Mouse (Mus musculus) ES-E14 (cell line): ENCODE measurements around the gene Mau2. TPM values are rescaled to one million over a fixed set of nuclear protein-coding genes. Genes with fewer than 3 reads are reported as not detected.

Source experiments
- DNase-seq: peaks from one replicate; pipeline ENCODE4 v3.0.0-alpha.2; 2013; ENCODE audit warnings: low read depth, low spot score
- H3K27ac ChIP-seq: 2 replicates; pipeline ENCODE4 v1.5.1; 2012; ENCODE audit warnings: low read depth, mild to moderate bottlenecking, low read length, moderate library complexity, mixed read lengths; ENCODE audit not compliant: poor library complexity, insufficient read depth, severe bottlenecking
- H3K36me3 ChIP-seq: 2 replicates; pipeline ENCODE4 v1.6.1; 2012; ENCODE audit warnings: mild to moderate bottlenecking, low read length, moderate library complexity, mixed read lengths; ENCODE audit not compliant: control insufficient read depth, poor library complexity, insufficient read depth, severe bottlenecking
- H3K4me1 ChIP-seq, 2 experiments: fragments of 150-350 bp in 1 of 2; sonication (generic) in 1 of 2; 2 replicates each; pipeline ENCODE4 v1.6.1; 2012; ENCODE audit warnings: low read length in 2 of 2, mild to moderate bottlenecking in 1 of 2, mixed read lengths in 1 of 2; ENCODE audit not compliant: control insufficient read depth in 2 of 2, insufficient read depth in 2 of 2, poor library complexity in 1 of 2
- H3K4me3 ChIP-seq, 2 experiments: fragments of 150-350 bp in 1 of 2; sonication (generic) in 1 of 2; 2 replicates each; pipeline ENCODE4 v1.5.1; 2012; ENCODE audit warnings: low read length in 2 of 2, low read depth in 1 of 2, mild to moderate bottlenecking in 1 of 2, mixed read lengths in 1 of 2; ENCODE audit not compliant: insufficient read depth in 1 of 2, poor library complexity in 1 of 2, severe bottlenecking in 1 of 2
- H3K9ac ChIP-seq: 2 replicates; pipeline ENCODE4 v1.6.1; 2012; ENCODE audit warnings: low read depth, mild to moderate bottlenecking, low read length, mixed read lengths; ENCODE audit not compliant: poor library complexity, insufficient read depth, severe bottlenecking
- H3K9me3 ChIP-seq: fragments of 150-350 bp; sonication (generic); 2 replicates; pipeline ENCODE4 v1.6.1; 2012; ENCODE audit warnings: low read depth, mild to moderate bottlenecking, low read length; ENCODE audit not compliant: control insufficient read depth, insufficient read depth
- CHD2 ChIP-seq: IDR thresholded peaks from 2 replicates; pipeline ENCODE4 v1.6.1; 2014; ENCODE audit warnings: mild to moderate bottlenecking, low read depth, low read length, inconsistent platforms
- HCFC1 ChIP-seq: IDR thresholded peaks from 2 replicates; pipeline ENCODE4 v1.6.1; 2012; ENCODE audit warnings: low read length, inconsistent platforms, borderline replicate concordance; ENCODE audit not compliant: insufficient read depth
- MAFK ChIP-seq: IDR thresholded peaks from 2 replicates; pipeline ENCODE4 v1.6.1; 2014; ENCODE audit warnings: mild to moderate bottlenecking, low read depth, low read length, inconsistent platforms; ENCODE audit not compliant: insufficient read depth
- ZC3H11A ChIP-seq: IDR thresholded peaks from 2 replicates; pipeline ENCODE4 v1.6.1; 2012; ENCODE audit warnings: low read depth, mild to moderate bottlenecking, inconsistent platforms, low read length, borderline replicate concordance
- ZNF384 ChIP-seq: IDR thresholded peaks from 2 replicates; pipeline ENCODE4 v1.6.1; 2012; ENCODE audit warnings: low read depth, low read length, inconsistent platforms
- in situ Hi-C, 2 experiments: fragments of 600-800 bp; cut with MboI; formaldehyde crosslinking; loops; one replicate each; pipeline ENCODE4 v1.15.1; 2025; ENCODE audit warnings: low sequenced_read_pairs in 2 of 2, inconsistent platforms in 1 of 2; ENCODE audit not compliant: unreplicated experiment in 2 of 2
- total RNA-seq: library from RNA; depleted of rRNA; stranded (reverse); fragments of 300-350 nt; gene quantifications from 2 replicates; pipeline ENCODE4 v1.2.3, GENCODE M21; 2012

The Mau2 gene
- total RNA-seq, 1 experiment, result 82.4 TPM

DNA sequence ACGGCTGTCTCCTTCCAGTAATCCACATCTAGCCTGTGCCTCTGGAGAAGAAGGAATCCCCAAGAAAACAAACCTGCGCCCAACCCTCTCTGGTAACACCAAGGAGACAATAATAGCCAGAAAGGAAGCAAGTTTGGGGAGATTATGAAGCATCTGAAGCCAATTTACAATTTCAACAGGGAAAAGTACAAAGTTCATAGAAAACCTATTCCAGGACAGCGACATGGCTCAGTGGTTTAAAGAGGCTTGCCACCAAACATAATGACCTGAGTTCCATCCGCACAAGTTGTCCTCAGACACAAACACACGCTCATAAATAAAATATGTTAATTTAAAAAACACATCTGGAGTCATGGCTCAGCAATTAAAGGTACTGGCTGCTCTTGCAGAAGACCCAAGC lies 67.7 kb downstream of the Mau2 start:
- in situ Hi-C loops, result no loop called here
- DNase-seq, result no peak
- TF ChIP-seq HCFC1 (no peak), CHD2 (no peak), MAFK (no peak)

DNA sequence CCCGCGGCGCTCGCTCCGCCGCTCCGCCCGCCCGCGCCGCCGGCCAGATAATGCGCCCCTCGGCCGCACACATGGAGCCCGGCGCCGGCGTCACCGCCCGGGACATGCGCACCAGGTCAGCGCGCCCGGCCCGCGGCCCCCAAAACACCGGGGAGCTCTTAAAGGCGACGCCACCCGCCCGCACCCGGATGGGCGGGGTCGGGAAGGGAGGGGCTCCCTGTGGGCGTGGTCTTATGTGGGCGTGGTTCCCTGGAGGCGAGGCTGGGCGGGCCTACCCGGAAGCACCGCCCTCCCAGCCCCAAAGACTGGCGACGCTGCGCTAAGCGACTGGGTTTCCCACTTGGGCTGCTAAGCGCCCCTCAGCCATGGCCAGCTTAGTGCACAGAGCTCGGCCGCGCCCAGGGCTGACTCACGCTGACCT lies 68.3 kb downstream of the Mau2 start:
- TF ChIP-seq ZNF384, result no peak
- no peak for TF ChIP-seq MAFK
- no peak for TF ChIP-seq CHD2
- peak; percentile 42; the same call in 1 of the 2 replicates for TF ChIP-seq HCFC1
- TF ChIP-seq ZC3H11A, result no peak
- Histone ChIP-seq H3K4me1 (peaks cover 13 to 18% of the 10 kb centered on the region in 2 experiments), H3K9me3 (no peaks in the 10 kb centered on the region), H3K36me3 (peaks cover 4% of the 10 kb centered on the region; the same call in 1 of the 2 replicates), H3K4me3 (peak overlapping the region; percentile 99), H3K9ac (peak overlapping the region; percentile 99), H3K27ac (peak overlapping the region; percentile 92)
- DNase-seq, result peak; percentile 78
- in situ Hi-C loops, result no loop called here

More for the DNA sequence above, 67.7 kb downstream of the Mau2 start:
- Histone ChIP-seq H3K9ac (peak overlapping the region; percentile 25), H3K4me3 (peak overlapping the region; percentile 46 to 99), H3K36me3 (peaks cover 4% of the 10 kb centered on the region; the same call in 1 of the 2 replicates), H3K9me3 (no peaks in the 10 kb centered on the region), H3K4me1 (peaks cover 13 to 18% of the 10 kb centered on the region in 2 experiments), H3K27ac (no peak overlapping the region)

DNA sequence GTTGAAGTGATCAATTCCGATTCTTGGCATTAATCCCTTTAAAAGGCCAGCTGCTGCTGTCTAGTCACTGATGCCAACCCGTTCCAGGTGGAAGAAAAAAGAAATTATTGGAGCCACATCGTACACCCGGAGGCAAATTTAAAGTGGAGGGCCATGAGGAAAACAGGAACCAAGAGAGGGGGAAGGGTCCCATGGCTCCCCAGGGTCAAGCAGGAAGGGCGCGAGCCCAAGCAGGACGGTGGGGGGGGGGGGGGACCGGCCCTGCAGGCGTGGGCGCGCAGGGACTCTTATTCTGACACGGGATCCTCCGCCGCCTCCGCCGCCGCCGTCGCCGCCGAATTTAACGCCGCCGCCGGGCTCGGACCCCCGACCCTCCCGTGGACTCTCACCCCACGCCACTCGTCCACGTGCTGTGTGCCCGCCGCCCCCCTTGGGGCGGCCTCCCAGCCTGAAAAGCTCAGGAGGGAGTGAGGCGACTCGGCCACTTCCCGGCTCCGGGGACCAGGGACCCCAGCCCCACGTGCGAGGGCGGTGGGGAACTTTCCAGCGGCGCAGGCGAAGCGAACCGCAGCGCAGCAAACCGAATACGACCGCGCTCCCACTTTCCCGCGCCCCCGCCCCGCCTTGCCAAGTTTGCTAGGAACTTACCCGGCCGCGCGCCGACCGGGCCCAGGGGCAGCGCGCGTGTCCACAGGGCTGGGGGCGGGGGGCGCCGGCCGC lies 68.9 kb downstream of the Mau2 start:
- H3K4me3 ChIP-seq, result peak overlapping the region; percentile 99
- peaks cover 13 to 18% of the 10 kb centered on the region in 2 experiments for H3K4me1 ChIP-seq
- no peak for TF ChIP-seq ZC3H11A
- no peak for TF ChIP-seq ZNF384
- TF ChIP-seq HCFC1, result no peak
- no peak for TF ChIP-seq MAFK
- TF ChIP-seq CHD2, result no peak
- peaks cover 4% of the 10 kb centered on the region; the same call in 1 of the 2 replicates for H3K36me3 ChIP-seq
- in situ Hi-C loops, result no loop called here
- DNase-seq, result no peak
- peak overlapping the region; percentile 92 for H3K27ac ChIP-seq
- H3K9me3 ChIP-seq, result no peaks in the 10 kb centered on the region
- peak overlapping the region; percentile 99 for H3K9ac ChIP-seq

DNA sequence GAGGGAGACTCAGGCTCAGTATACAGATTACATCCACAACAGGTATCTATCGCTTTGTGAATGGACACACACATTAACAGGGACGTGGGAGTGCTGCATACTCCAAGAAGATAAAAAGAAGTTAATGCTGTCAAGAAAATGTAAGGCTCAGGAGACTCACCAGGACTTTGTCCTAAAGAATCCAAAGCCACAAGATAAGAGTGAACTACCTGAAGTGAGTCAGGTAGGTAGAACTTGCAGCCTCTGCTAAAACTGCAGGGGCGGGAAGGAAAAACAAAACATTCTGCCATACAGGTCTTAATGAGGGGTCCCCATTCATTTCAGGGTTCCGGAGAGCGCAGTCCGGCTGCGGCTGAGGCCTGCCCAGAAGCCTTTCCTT lies 69.5 kb downstream of the Mau2 start:
- Histone ChIP-seq H3K27ac (no peak overlapping the region), H3K4me3 (peak overlapping the region; percentile 99), H3K4me1 (peaks cover 10 to 15% of the 10 kb centered on the region in 2 experiments), H3K36me3 (peaks cover 6% of the 10 kb centered on the region; the same call in 1 of the 2 replicates), H3K9me3 (no peaks in the 10 kb centered on the region), H3K9ac (peak overlapping the region; percentile 99)
- no peak for DNase-seq
- TF ChIP-seq MAFK (no peak), ZNF384 (no peak), ZC3H11A (no peak), HCFC1 (no peak), CHD2 (no peak)
- in situ Hi-C loops, result no loop called here

DNA sequence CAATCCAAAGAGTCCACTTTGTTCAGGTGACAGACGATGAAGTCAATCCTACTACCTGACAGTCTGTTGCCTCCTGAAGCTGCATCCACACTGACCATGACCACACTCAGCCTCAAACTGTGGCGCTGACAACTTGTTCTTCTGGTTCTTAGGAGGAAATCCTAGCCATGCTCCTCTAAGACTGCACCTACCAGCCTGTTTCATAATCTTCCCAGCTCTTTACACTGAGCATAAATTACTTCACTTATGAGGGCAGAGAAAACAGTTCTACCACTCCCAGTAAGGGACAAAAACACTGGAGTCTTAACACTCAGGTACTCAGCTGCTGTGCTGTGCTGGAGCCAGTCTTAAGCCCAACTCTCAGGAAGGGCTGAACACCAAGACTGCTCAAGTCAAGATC lies 71.7 kb downstream of the Mau2 start:
- no peak for TF ChIP-seq CHD2
- no peak for TF ChIP-seq MAFK
- no peak for TF ChIP-seq ZNF384
- TF ChIP-seq HCFC1, result no peak
- TF ChIP-seq ZC3H11A, result no peak
- in situ Hi-C loops, result no loop called here

More for the DNA sequence above, 71.7 kb downstream of the Mau2 start:
- peaks cover 10 to 17% of the 10 kb centered on the region in 2 experiments for H3K4me1 ChIP-seq
- H3K4me3 ChIP-seq, result no peak overlapping the region
- no peak for DNase-seq
- H3K36me3 ChIP-seq, result peaks cover 9% of the 10 kb centered on the region; the same call in 1 of the 2 replicates
- H3K27ac ChIP-seq, result no peak overlapping the region
- no peak overlapping the region for H3K9ac ChIP-seq
- H3K9me3 ChIP-seq, result no peaks in the 10 kb centered on the region
